Mouse (Mus musculus): ENCODE results near the gene Cnot9.

DNA sequence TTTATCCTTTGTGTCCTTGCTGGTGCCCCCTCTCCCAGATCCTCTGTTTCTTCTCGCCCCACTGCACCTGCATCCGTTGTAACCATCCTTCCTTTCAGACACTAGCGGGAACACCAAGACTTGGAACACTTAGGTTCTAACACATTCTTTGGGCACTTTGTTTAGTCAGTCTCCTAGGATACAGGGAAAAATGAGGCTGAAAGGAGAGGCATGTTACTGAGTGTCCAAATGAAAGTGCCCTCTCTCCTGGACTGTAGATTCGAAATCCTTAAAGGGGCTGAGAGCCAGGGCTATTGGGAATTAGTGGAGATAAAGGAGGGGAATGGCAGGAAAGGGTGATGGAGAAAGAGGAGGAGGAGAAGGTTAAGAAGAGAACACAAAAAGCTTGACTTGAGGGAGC lies 38.3 kb downstream of the Cnot9 start, which contains the start of gene Usp37:
- TF ChIP-seq CTCF (IDR thresholded peaks at IDR 0.05; ENCODE audit: extremely low read depth, insufficient read depth, low read length) (no peak), POLR2A (IDR thresholded peaks at IDR 0.05; ENCODE audit: extremely low read depth, insufficient read depth, low read length) (no peak)
